Mouse (Mus musculus) testis, adult 2 months (tissue): ENCODE measurements around the gene Plppr2.

Experiments
- CTCF ChIP-seq: fragments of 200-500 bp; IDR thresholded peaks from 2 replicates; pipeline ENCODE4 v1.5.1; 2012; ENCODE audit warnings: low read depth, mild to moderate bottlenecking, inconsistent platforms, low read length, moderate library complexity; ENCODE audit not compliant: control insufficient read depth, insufficient read depth, insufficient replicate concordance
- POLR2A ChIP-seq: fragments of 200-500 bp; IDR thresholded peaks from 2 replicates; pipeline ENCODE4 v1.6.1; 2012; ENCODE audit warnings: low read depth, mild to moderate bottlenecking, inconsistent platforms, low read length, moderate library complexity; ENCODE audit not compliant: control insufficient read depth

DNA sequence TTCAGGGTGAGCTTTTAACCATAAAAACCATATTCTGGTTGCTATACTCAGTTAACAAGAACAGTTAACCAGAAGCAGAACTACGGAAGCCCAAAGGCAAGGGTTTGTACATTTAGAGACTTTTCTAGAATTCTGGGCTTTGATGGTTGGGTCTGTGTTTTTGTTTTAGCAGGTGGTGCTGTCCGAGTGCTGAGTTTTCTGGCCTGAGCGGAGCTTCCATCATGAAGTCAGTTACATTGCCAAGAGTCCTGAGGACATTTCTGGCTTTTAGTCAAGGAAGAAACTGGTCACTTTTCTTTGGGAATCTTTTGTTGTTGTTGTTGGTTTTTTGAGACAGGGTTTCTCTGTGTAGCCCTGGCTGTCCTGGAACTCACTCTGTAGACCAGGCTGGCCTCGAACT is 32.8 kb upstream of the Plppr2 start:
- TF ChIP-seq POLR2A: no peak
- TF ChIP-seq CTCF: no peak
